Mouse (Mus musculus): ENCODE results near the gene Gstt2. TPM values are rescaled to one million over a fixed set of nuclear protein-coding genes. Genes with fewer than 3 reads are reported as not detected.

Gstt2 gene
- total and polyA plus RNA-seq, 3 experiments, result 12.2 to 68.9 (median 49.2) TPM

DNA sequence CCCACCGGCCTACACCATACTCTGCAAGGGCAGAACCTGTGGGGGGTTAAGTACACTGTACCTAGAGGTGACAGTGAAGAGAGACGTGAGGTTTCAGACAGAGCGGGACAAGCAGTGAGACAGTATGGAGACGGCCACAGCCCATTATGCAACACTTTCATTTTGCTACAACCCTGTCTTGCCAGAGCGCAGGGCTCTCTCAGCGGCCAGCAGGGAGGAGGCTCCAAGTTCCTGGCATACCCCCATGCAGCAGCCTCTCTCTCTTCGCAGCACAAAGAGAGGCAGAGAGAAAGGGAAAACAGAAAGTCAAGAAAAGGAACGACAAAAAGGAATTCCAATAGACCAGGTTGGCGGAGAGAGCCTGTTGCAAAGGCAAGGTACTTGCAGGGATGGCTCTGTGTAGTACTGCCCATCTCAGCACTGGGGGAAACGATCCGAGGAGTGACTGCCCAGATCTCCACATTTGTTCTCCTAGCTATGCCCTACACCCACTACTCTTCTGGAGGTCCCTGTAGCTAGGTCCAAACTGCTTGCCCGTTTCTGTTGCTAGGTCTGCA lies 39.5 kb downstream of the Gstt2 start:
- Histone ChIP-seq H3K4me3 (ENCODE audit: low read depth, low read length) (peak overlapping the region; percentile 57; the same call in 1 of the 2 replicates), H3K36me3 (replicated peaks) (no peaks in the 10 kb centered on the region), H3K9me3 (replicated peaks) (no peaks in the 10 kb centered on the region), H3K4me1 (ENCODE audit: insufficient read depth, low read depth, low read length) (peaks cover 14% of the 10 kb centered on the region), H3K27me3 (ENCODE audit: insufficient read depth, low read length) (peaks cover 25% of the 10 kb centered on the region)
- TF ChIP-seq GATA2 (IDR thresholded peaks at IDR 0.05; ENCODE audit: borderline replicate concordance, low read depth, low read length), result no peak
- no peak for TF ChIP-seq CTCF (IDR thresholded peaks at IDR 0.05; ENCODE audit: low read depth, low read length)
- TF ChIP-seq GATA1 (IDR thresholded peaks at IDR 0.05; ENCODE audit: borderline replicate concordance, low read length), result no peak
- no peak for TF ChIP-seq TAL1 (conservative IDR thresholded peaks at IDR 0.05; ENCODE audit: low read depth, low read length)
- TF ChIP-seq POLR2AphosphoS5 (IDR thresholded peaks at IDR 0.05; ENCODE audit: insufficient replicate concordance, low read depth, low read length), result no peak
- no peak for ATAC-seq (ENCODE audit: extremely low read depth, insufficient number of reproducible peaks, low FRiP score, poor library complexity, severe bottlenecking)
- DNase-seq (ENCODE audit: low spot score), result no peak

GRCm38 (mm10) chr10:75796731-75797516 lies 40.3 kb downstream of the Gstt2 start:
- Histone ChIP-seq H3K27me3 (ENCODE audit: insufficient read depth, low read length) (peaks cover 30% of the 10 kb centered on the region), H3K4me3 (ENCODE audit: low read depth, low read length) (no peak overlapping the region), H3K4me1 (ENCODE audit: insufficient read depth, low read depth, low read length) (peaks cover 14% of the 10 kb centered on the region), H3K9me3 (replicated peaks) (no peaks in the 10 kb centered on the region), H3K36me3 (replicated peaks) (no peaks in the 10 kb centered on the region)
- ATAC-seq (ENCODE audit: extremely low read depth, insufficient number of reproducible peaks, low FRiP score, poor library complexity, severe bottlenecking) (no peak), DNase-seq (ENCODE audit: low spot score) (no peak)
- TF ChIP-seq GATA1 (IDR thresholded peaks at IDR 0.05; ENCODE audit: borderline replicate concordance, low read length), result no peak

DNA sequence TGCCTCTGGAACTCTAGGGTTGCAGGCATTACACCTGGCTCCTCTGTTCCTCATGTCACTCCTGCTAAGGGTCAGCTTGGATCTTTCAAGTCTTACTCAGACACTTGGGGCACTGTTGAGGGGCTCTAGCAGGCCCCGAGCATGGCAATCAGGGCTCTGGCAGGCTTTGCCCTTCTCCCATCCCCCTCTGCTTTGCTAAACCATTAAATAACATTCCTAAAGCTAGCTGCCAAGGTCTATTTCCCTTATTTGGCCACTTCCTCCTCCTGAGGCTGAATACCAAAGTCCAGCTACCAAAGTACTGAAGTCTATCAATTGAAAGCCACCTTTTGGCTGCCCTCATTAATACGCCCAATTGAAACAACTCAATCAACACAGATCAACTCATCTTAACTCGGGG lies 42.3 kb downstream of the Gstt2 start:
- Histone ChIP-seq H3K4me3 (ENCODE audit: low read depth, low read length) (no peak overlapping the region), H3K36me3 (replicated peaks) (no peaks in the 10 kb centered on the region), H3K4me1 (ENCODE audit: insufficient read depth, low read depth, low read length) (peaks cover 17% of the 10 kb centered on the region), H3K9me3 (replicated peaks) (no peaks in the 10 kb centered on the region), H3K27me3 (ENCODE audit: insufficient read depth, low read length) (peaks cover 29% of the 10 kb centered on the region)
- DNase-seq (ENCODE audit: low spot score), result no peak
- no peak for ATAC-seq (ENCODE audit: extremely low read depth, insufficient number of reproducible peaks, low FRiP score, poor library complexity, severe bottlenecking)
- TF ChIP-seq TAL1 (conservative IDR thresholded peaks at IDR 0.05; ENCODE audit: low read depth, low read length), result no peak
- no peak for TF ChIP-seq CTCF (IDR thresholded peaks at IDR 0.05; ENCODE audit: low read depth, low read length)

GRCm38 (mm10) chr10:75790773-75791172 lies 46.5 kb downstream of the Gstt2 start:
- Histone ChIP-seq H3K4me1 (ENCODE audit: insufficient read depth, low read depth, low read length) (0 out of 2 replicates have a peak, but pooled peaks cover 2% of the 10 kb centered on the region), H3K27me3 (ENCODE audit: insufficient read depth, low read length) (peaks cover 17% of the 10 kb centered on the region; the same call in 1 of the 2 replicates), H3K4me3 (ENCODE audit: low read depth, low read length) (no peak overlapping the region), H3K36me3 (replicated peaks) (no peaks in the 10 kb centered on the region), H3K9me3 (replicated peaks) (no peaks in the 10 kb centered on the region)
- ATAC-seq (ENCODE audit: extremely low read depth, insufficient number of reproducible peaks, low FRiP score, poor library complexity, severe bottlenecking), result no peak
- no peak for DNase-seq (ENCODE audit: low spot score)
- TF ChIP-seq POLR2AphosphoS5 (IDR thresholded peaks at IDR 0.05; ENCODE audit: insufficient replicate concordance, low read depth, low read length), result no peak
- TF ChIP-seq GATA1 (IDR thresholded peaks at IDR 0.05; ENCODE audit: borderline replicate concordance, low read length), result no peak
- no peak for TF ChIP-seq CTCF (IDR thresholded peaks at IDR 0.05; ENCODE audit: low read depth, low read length)
- no peak for TF ChIP-seq GATA2 (IDR thresholded peaks at IDR 0.05; ENCODE audit: borderline replicate concordance, low read depth, low read length)
- TF ChIP-seq TAL1 (conservative IDR thresholded peaks at IDR 0.05; ENCODE audit: low read depth, low read length), result no peak

DNA sequence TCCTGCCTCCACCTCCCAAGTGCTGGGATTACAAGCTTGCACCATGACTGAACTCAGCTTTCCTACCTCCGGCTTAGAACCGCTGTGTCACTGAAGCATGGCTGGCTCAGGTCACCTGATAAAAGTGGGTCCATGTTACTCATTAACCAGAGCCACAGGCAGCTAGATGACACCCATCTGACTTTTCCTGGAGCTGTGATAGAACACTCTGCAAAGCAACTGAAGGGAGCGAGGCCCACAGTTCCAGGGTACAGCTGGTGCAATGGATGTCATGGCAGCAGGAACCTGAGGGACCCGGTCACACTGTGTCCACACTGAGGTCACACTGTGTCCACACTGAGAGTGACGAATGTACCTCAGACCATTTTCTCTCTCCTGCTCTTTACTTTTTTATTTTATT lies 47.4 kb downstream of the Gstt2 start:
- no peaks in the 10 kb centered on the region for H3K36me3 ChIP-seq (replicated peaks)
- H3K9me3 ChIP-seq (replicated peaks), result no peaks in the 10 kb centered on the region
- ATAC-seq (ENCODE audit: extremely low read depth, insufficient number of reproducible peaks, low FRiP score, poor library complexity, severe bottlenecking) (no peak), DNase-seq (ENCODE audit: low spot score) (no peak)
- peaks cover 17% of the 10 kb centered on the region; the same call in 1 of the 2 replicates for H3K27me3 ChIP-seq (ENCODE audit: insufficient read depth, low read length)
- TF ChIP-seq POLR2AphosphoS5 (IDR thresholded peaks at IDR 0.05; ENCODE audit: insufficient replicate concordance, low read depth, low read length) (no peak), GATA2 (IDR thresholded peaks at IDR 0.05; ENCODE audit: borderline replicate concordance, low read depth, low read length) (no peak), CTCF (IDR thresholded peaks at IDR 0.05; ENCODE audit: low read depth, low read length) (no peak), TAL1 (conservative IDR thresholded peaks at IDR 0.05; ENCODE audit: low read depth, low read length) (no peak), GATA1 (IDR thresholded peaks at IDR 0.05; ENCODE audit: borderline replicate concordance, low read length) (no peak)
- H3K4me3 ChIP-seq (ENCODE audit: low read depth, low read length), result no peak overlapping the region; the same call in 1 of the 2 replicates
- 0 out of 2 replicates have a peak, but pooled peaks cover 2% of the 10 kb centered on the region for H3K4me1 ChIP-seq (ENCODE audit: insufficient read depth, low read depth, low read length)

DNA sequence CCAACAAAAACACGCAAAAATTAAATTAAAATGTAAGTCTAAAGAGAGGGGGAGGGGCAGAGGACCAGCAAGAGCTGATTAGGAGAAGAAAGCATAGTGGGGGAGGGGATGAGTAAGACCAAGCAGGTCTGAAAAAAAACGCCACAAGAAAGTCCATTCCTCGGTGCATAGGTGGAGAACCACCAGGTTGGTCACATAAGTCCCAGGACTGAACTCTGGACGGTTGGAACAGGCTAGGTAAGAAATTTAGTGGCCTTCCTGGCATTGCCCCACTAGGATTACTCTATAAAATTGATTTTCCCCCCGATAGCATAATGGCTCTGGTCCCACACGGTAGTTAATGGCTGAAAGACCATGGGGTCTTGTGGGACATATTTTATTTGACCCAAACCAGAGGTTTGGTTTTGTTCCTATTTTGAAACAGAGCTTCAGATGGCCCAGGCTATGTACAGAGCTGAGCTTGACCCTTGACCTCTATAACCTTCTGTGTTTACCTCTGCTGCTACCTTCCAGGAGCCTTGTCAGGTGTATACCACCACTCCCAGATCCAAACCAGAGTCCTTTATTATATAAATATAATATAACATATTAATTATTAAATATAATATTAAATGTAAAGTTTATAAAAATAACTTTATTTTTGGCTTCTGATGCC lies 48.0 kb downstream of the Gstt2 start:
- no peak overlapping the region for H3K4me3 ChIP-seq (ENCODE audit: low read depth, low read length)
- H3K9me3 ChIP-seq (replicated peaks), result no peaks in the 10 kb centered on the region
- no peaks in the 10 kb centered on the region for H3K36me3 ChIP-seq (replicated peaks)
- peaks cover 21% of the 10 kb centered on the region; the same call in 1 of the 2 replicates for H3K27me3 ChIP-seq (ENCODE audit: insufficient read depth, low read length)
- DNase-seq (ENCODE audit: low spot score) (no peak), ATAC-seq (ENCODE audit: extremely low read depth, insufficient number of reproducible peaks, low FRiP score, poor library complexity, severe bottlenecking) (no peak)
- 0 out of 2 replicates have a peak, but pooled peaks cover 2% of the 10 kb centered on the region for H3K4me1 ChIP-seq (ENCODE audit: insufficient read depth, low read depth, low read length)
- TF ChIP-seq GATA1 (IDR thresholded peaks at IDR 0.05; ENCODE audit: borderline replicate concordance, low read length), result no peak
- no peak for TF ChIP-seq POLR2AphosphoS5 (IDR thresholded peaks at IDR 0.05; ENCODE audit: insufficient replicate concordance, low read depth, low read length)
- no peak for TF ChIP-seq CTCF (IDR thresholded peaks at IDR 0.05; ENCODE audit: low read depth, low read length)
- no peak for TF ChIP-seq GATA2 (IDR thresholded peaks at IDR 0.05; ENCODE audit: borderline replicate concordance, low read depth, low read length)
- no peak for TF ChIP-seq TAL1 (conservative IDR thresholded peaks at IDR 0.05; ENCODE audit: low read depth, low read length)
